ENCODE assay signal across 10 mouse cellular contexts in genomic region chr17:23853292-23853691, GRCm38 (mm10). TPM values are rescaled to one million over a fixed set of nuclear protein-coding genes. Genes with fewer than 3 reads are reported as not detected.
DNase-seq lines count a peak whose midpoint lies in the region; ATAC-seq and TF ChIP-seq lines count a peak whose summit lies in the region.
"Had no signal": no experiment of that assay in that cellular context is flagged by ENCODE, and none has a peak within 500 bp of the region (broad histone marks: within the 10 kb centered on the region; RNA-seq: fewer than 3 reads in every experiment).

No protein-coding gene starts in this region.

- dilution Hi-C loops in CH12.LX (cut with MboI; ENCODE audit: extremely low pct_ligation_motif_present, extremely low pct_unique_long_range_greater_than_20kb, low sequenced_read_pairs): no loop called here

- H3K27me3 ChIP-seq in hindbrain, embryonic 11.5 days (ENCODE audit: control insufficient read depth, insufficient read depth, low read length): no peaks in the 10 kb centered on the region
- H3K27me3 ChIP-seq in hindbrain, embryonic 12.5 days: no peaks in the 10 kb centered on the region
- peaks cover 1% of the 10 kb centered on the region for H3K27me3 ChIP-seq in CH12.LX (replicated peaks)
- no peaks in the 10 kb centered on the region for H3K27me3 ChIP-seq in heart, postnatal 0 days (ENCODE audit: control insufficient read depth, insufficient read depth, low read length)
- no peaks in the 10 kb centered on the region for H3K27me3 ChIP-seq in limb, embryonic 14.5 days (ENCODE audit: control insufficient read depth, insufficient read depth, low read length)
- H3K27me3 ChIP-seq: embryonic facial prominence, embryonic 12.5 days; limb, embryonic 13.5 days had no signal

- H3K4me3 ChIP-seq in hindbrain, embryonic 11.5 days (ENCODE audit: low read depth, low read length): no peak overlapping the region
- H3K4me3 ChIP-seq in hindbrain, embryonic 12.5 days: no peak overlapping the region
- H3K4me3 ChIP-seq in CH12.LX (replicated peaks in 1 of 3; ENCODE audit: low read depth in 2 of 3, low read length in 2 of 3, poor library complexity in 1 of 3): no peak overlapping the region
- no peak overlapping the region for H3K4me3 ChIP-seq in heart, postnatal 0 days (ENCODE audit: low read depth, low read length)
- no peak overlapping the region for H3K4me3 ChIP-seq in limb, embryonic 14.5 days (replicated peaks; ENCODE audit: low read length)
- H3K4me3 ChIP-seq: embryonic facial prominence, embryonic 12.5 days; limb, embryonic 13.5 days had no signal

- TF ChIP-seq POLR2A in CH12.LX (IDR thresholded peaks at IDR 0.05; ENCODE audit: low read depth, low read length): no peak
- TF ChIP-seq POLR2A in limb, embryonic 14.5 days (IDR thresholded peaks at IDR 0.05; ENCODE audit: borderline replicate concordance, extremely low read depth, insufficient read depth, insufficient read length): no peak

- H3K4me1 ChIP-seq in hindbrain, embryonic 11.5 days (replicated peaks; ENCODE audit: control insufficient read depth, insufficient read depth, low read length): no peaks in the 10 kb centered on the region
- no peaks in the 10 kb centered on the region for H3K4me1 ChIP-seq in hindbrain, embryonic 12.5 days
- 0 out of 4 replicates have a peak, but pooled peaks cover 0 to 3% of the 10 kb centered on the region in 2 experiments for H3K4me1 ChIP-seq in CH12.LX (ENCODE audit: control insufficient read depth in 1 of 2, insufficient read depth in 2 of 2)
- peaks cover 3% of the 10 kb centered on the region; the same call in 1 of the 2 replicates for H3K4me1 ChIP-seq in heart, postnatal 0 days (ENCODE audit: control insufficient read depth, insufficient read depth)
- H3K4me1 ChIP-seq in limb, embryonic 14.5 days (ENCODE audit: control insufficient read depth, insufficient read depth, low read length): no peaks in the 10 kb centered on the region
- H3K4me1 ChIP-seq: embryonic facial prominence, embryonic 12.5 days; limb, embryonic 13.5 days had no signal

- WGBS in hindbrain, embryonic 11.5 days: 31% methylated on average over 5 of the region's 5 CpGs
- WGBS in hindbrain, embryonic 12.5 days: 36% methylated on average over 5 of the region's 5 CpGs
- WGBS in heart, postnatal 0 days: 40% methylated on average over 5 of the region's 5 CpGs
- 38% methylated on average over 5 of the region's 5 CpGs for WGBS in limb, embryonic 14.5 days

- peak; percentile 72 for DNase-seq in hindbrain, embryonic 11.5 days (ENCODE audit: low spot score)
- DNase-seq in CH12.LX (ENCODE audit: extremely low read depth): peak; percentile 57
- peak; percentile 72 to 82 for DNase-seq in adrenal gland, postnatal 36 days
- DNase-seq in heart, postnatal 0 days (ENCODE audit: low spot score): no peak
- peak; percentile 25 for DNase-seq in limb, embryonic 14.5 days (ENCODE audit: low spot score)
- no peak for DNase-seq in frontal cortex, postnatal 25 days (ENCODE audit: low spot score in 2 of 2)

- H3K9me3 ChIP-seq in hindbrain, embryonic 11.5 days (ENCODE audit: control insufficient read depth, low read length): no peaks in the 10 kb centered on the region
- no peaks in the 10 kb centered on the region for H3K9me3 ChIP-seq in hindbrain, embryonic 12.5 days (replicated peaks)
- H3K9me3 ChIP-seq in CH12.LX (replicated peaks; ENCODE audit: low read length): peaks cover 3% of the 10 kb centered on the region
- H3K9me3 ChIP-seq in heart, postnatal 0 days (replicated peaks; ENCODE audit: control insufficient read depth, low read length): no peaks in the 10 kb centered on the region
- H3K9me3 ChIP-seq in limb, embryonic 14.5 days (ENCODE audit: control insufficient read depth, low read length): no peaks in the 10 kb centered on the region
- H3K9me3 ChIP-seq: embryonic facial prominence, embryonic 12.5 days; limb, embryonic 13.5 days had no signal

- H3K9ac ChIP-seq in hindbrain, embryonic 11.5 days (ENCODE audit: low read depth, low read length): no peak overlapping the region
- H3K9ac ChIP-seq in hindbrain, embryonic 12.5 days: no peak overlapping the region
- H3K9ac ChIP-seq in CH12.LX (ENCODE audit: insufficient read depth, low read depth): no peak overlapping the region
- no peak overlapping the region for H3K9ac ChIP-seq in heart, postnatal 0 days (replicated peaks; ENCODE audit: low read depth, low read length)
- no peak overlapping the region for H3K9ac ChIP-seq in limb, embryonic 14.5 days (ENCODE audit: low read depth, low read length, severe bottlenecking)
- H3K9ac ChIP-seq: embryonic facial prominence, embryonic 12.5 days; limb, embryonic 13.5 days had no signal

- no peak overlapping the region for H3K27ac ChIP-seq in hindbrain, embryonic 11.5 days (ENCODE audit: low read depth, low read length)
- no peak overlapping the region for H3K27ac ChIP-seq in hindbrain, embryonic 12.5 days
- no peak overlapping the region for H3K27ac ChIP-seq in CH12.LX (ENCODE audit: insufficient read depth, low read depth)
- H3K27ac ChIP-seq in heart, postnatal 0 days (ENCODE audit: low read depth): no peak overlapping the region
- no peak overlapping the region for H3K27ac ChIP-seq in limb, embryonic 14.5 days (replicated peaks; ENCODE audit: low read depth, low read length)
- H3K27ac ChIP-seq: embryonic facial prominence, embryonic 12.5 days; limb, embryonic 13.5 days had no signal

- TF ChIP-seq CTCF in CH12.LX (conservative IDR thresholded peaks at IDR 0.05 in 1 of 2, IDR thresholded peaks at IDR 0.05 in 1 of 2; ENCODE audit: low read depth in 2 of 2, low read length in 2 of 2): peak; percentile 35 to 82
- peak; percentile 61 for TF ChIP-seq CTCF in heart, postnatal 0 days (IDR thresholded peaks at IDR 0.05; ENCODE audit: low read depth)

- no peaks in the 10 kb centered on the region for H3K36me3 ChIP-seq in hindbrain, embryonic 11.5 days (ENCODE audit: control insufficient read depth, insufficient read depth, low read length)
- H3K36me3 ChIP-seq in hindbrain, embryonic 12.5 days: no peaks in the 10 kb centered on the region
- no peaks in the 10 kb centered on the region for H3K36me3 ChIP-seq in CH12.LX (replicated peaks in 1 of 2; ENCODE audit: control insufficient read depth in 1 of 2, insufficient read depth in 1 of 2, low read length in 1 of 2)
- no peaks in the 10 kb centered on the region for H3K36me3 ChIP-seq in heart, postnatal 0 days (replicated peaks; ENCODE audit: control insufficient read depth, insufficient read depth, low read length)
- no peaks in the 10 kb centered on the region for H3K36me3 ChIP-seq in limb, embryonic 14.5 days (ENCODE audit: control insufficient read depth, insufficient read depth, low read length)
- H3K36me3 ChIP-seq: embryonic facial prominence, embryonic 12.5 days; limb, embryonic 13.5 days had no signal

- no peak for ATAC-seq in hindbrain, embryonic 11.5 days (ENCODE audit: low FRiP score)
- no peak for ATAC-seq in hindbrain, embryonic 12.5 days (ENCODE audit: low FRiP score)
- no peak for ATAC-seq in heart, postnatal 0 days (ENCODE audit: insufficient read depth, low read depth)
- no peak for ATAC-seq in limb, embryonic 14.5 days (ENCODE audit: low FRiP score, low read depth)
- peak; percentile 47; the same call in 1 of the 2 replicates for ATAC-seq in neutrophil, adult 5-6 weeks (ENCODE audit: extremely low read depth, insufficient number of reproducible peaks, low FRiP score, poor library complexity, severe bottlenecking)

- H3K79me2 ChIP-seq in CH12.LX (replicated peaks; ENCODE audit: control insufficient read depth, extremely low read depth, insufficient read depth, poor library complexity, severe bottlenecking): no peaks in the 10 kb centered on the region

- in situ Hi-C loops in CH12.LX (cut with MboI; ENCODE audit: low pct_ligation_motif_present, low pct_unique_long_range_greater_than_20kb, low sequenced_read_pairs): no loop called here

- no peak for TF ChIP-seq EP300 in CH12.LX (IDR thresholded peaks at IDR 0.05; ENCODE audit: low read length)
- TF ChIP-seq EP300 in heart, postnatal 0 days (IDR thresholded peaks at IDR 0.05; ENCODE audit: low read depth): no peak

- no peak overlapping the region for H3K4me2 ChIP-seq in hindbrain, embryonic 11.5 days (replicated peaks; ENCODE audit: low read depth, low read length)
- H3K4me2 ChIP-seq in hindbrain, embryonic 12.5 days (replicated peaks): no peak overlapping the region
- H3K4me2 ChIP-seq in CH12.LX (ENCODE audit: insufficient read depth, low read depth, poor library complexity, severe bottlenecking): no peak overlapping the region
- no peak overlapping the region for H3K4me2 ChIP-seq in heart, postnatal 0 days (ENCODE audit: low read depth, low read length)
- no peak overlapping the region for H3K4me2 ChIP-seq in limb, embryonic 14.5 days (replicated peaks; ENCODE audit: low read depth, low read length, severe bottlenecking)
- H3K4me2 ChIP-seq: embryonic facial prominence, embryonic 12.5 days; limb, embryonic 13.5 days had no signal

- peak; percentile 57 for TF ChIP-seq RAD21 in CH12.LX (IDR thresholded peaks at IDR 0.05; ENCODE audit: low read depth, low read length)

RNA-seq across cellular contexts. Expression of gene Prss41, which starts 9.3 kb away (rescaled TPM):
- 0.92 and 1.6 TPM in 2 replicates for polyA plus RNA-seq in hindbrain, embryonic 11.5 days (2014; fragmentation: Nextera tagmentation; extraction: Ambion mirVana)
- 0.72 and 1.3 TPM in 2 replicates for polyA plus RNA-seq in hindbrain, embryonic 12.5 days (2016; fragmentation: Nextera tagmentation; extraction: Ambion mirVana)
- 0.46 and 1.0 TPM in 2 replicates for total RNA-seq in CH12.LX (2012; rRNA removed)
- 0.16 TPM in 2 replicates for total RNA-seq in CH12.LX (2014; rRNA removed)
- 0.22 and 0.24 TPM in 2 replicates for polyA plus RNA-seq in CH12.LX (2012; ENCODE audit: insufficient read length, low read depth)
- under 1 TPM; 0.36 to 0.89 TPM for total RNA-seq in adrenal gland, postnatal 36 days (2021)
- not detected in 2 replicates for total RNA-seq in heart, postnatal 0 days (2014; rRNA removed; ENCODE audit: low replicate concordance)
- polyA plus RNA-seq in heart, postnatal 0 days (2015; fragmentation: Nextera tagmentation; extraction: Ambion mirVana): not detected in 2 replicates
- polyA plus RNA-seq in limb, embryonic 14.5 days (2012; rRNA removed): 1.6 and 2.1 TPM in 2 replicates
- polyA plus RNA-seq in limb, embryonic 14.5 days (2014; fragmentation: Nextera tagmentation; extraction: Ambion mirVana): 0.28 and 0.78 TPM in 2 replicates
- total RNA-seq in neutrophil, adult 5-6 weeks (2017): not detected in 2 replicates

RNA-seq across cellular contexts. Expression of gene Prss32, which starts 9.6 kb away (rescaled TPM):
- polyA plus RNA-seq in hindbrain, embryonic 11.5 days (2014; fragmentation: Nextera tagmentation; extraction: Ambion mirVana): not detected in 2 replicates
- not detected in 2 replicates for polyA plus RNA-seq in hindbrain, embryonic 12.5 days (2016; fragmentation: Nextera tagmentation; extraction: Ambion mirVana)
- total RNA-seq in CH12.LX (2012; rRNA removed) (not detected in 2 replicates), CH12.LX (2014; rRNA removed) (not detected in 2 replicates)
- polyA plus RNA-seq in CH12.LX (2012; ENCODE audit: insufficient read length, low read depth): not detected in 2 replicates
- not detected for total RNA-seq in adrenal gland, postnatal 36 days (2021)
- not detected in 2 replicates for total RNA-seq in heart, postnatal 0 days (2014; rRNA removed; ENCODE audit: low replicate concordance)
- not detected in 2 replicates for polyA plus RNA-seq in heart, postnatal 0 days (2015; fragmentation: Nextera tagmentation; extraction: Ambion mirVana)
- polyA plus RNA-seq in limb, embryonic 14.5 days (2012; rRNA removed): 0.06 TPM in 1 of 2 replicates, not detected in the other
- not detected in 2 replicates for polyA plus RNA-seq in limb, embryonic 14.5 days (2014; fragmentation: Nextera tagmentation; extraction: Ambion mirVana)
- total RNA-seq in neutrophil, adult 5-6 weeks (2017): 0.37 and 0.93 TPM in 2 replicates
- polyA plus RNA-seq: embryonic facial prominence, embryonic 12.5 days; limb, embryonic 13.5 days had no signal

RNA-seq across cellular contexts. Expression of gene Prss21, which starts 14.6 kb away (rescaled TPM):
- not detected in 2 replicates for polyA plus RNA-seq in hindbrain, embryonic 11.5 days (2014; fragmentation: Nextera tagmentation; extraction: Ambion mirVana)
- polyA plus RNA-seq in hindbrain, embryonic 12.5 days (2016; fragmentation: Nextera tagmentation; extraction: Ambion mirVana): not detected in 2 replicates
- total RNA-seq in CH12.LX (2012; rRNA removed) (not detected in 2 replicates), CH12.LX (2014; rRNA removed) (not detected in 2 replicates)
- not detected in 2 replicates for polyA plus RNA-seq in CH12.LX (2012; ENCODE audit: insufficient read length, low read depth)
- not detected for total RNA-seq in adrenal gland, postnatal 36 days (2021)
- not detected in 2 replicates for total RNA-seq in heart, postnatal 0 days (2014; rRNA removed; ENCODE audit: low replicate concordance)
- polyA plus RNA-seq in heart, postnatal 0 days (2015; fragmentation: Nextera tagmentation; extraction: Ambion mirVana): not detected in 2 replicates
- polyA plus RNA-seq in limb, embryonic 14.5 days (2012; rRNA removed): not detected in 2 replicates
- not detected in 2 replicates for polyA plus RNA-seq in limb, embryonic 14.5 days (2014; fragmentation: Nextera tagmentation; extraction: Ambion mirVana)
- total RNA-seq in neutrophil, adult 5-6 weeks (2017): not detected in 2 replicates
- polyA plus RNA-seq: embryonic facial prominence, embryonic 12.5 days; limb, embryonic 13.5 days had no signal

RNA-seq across cellular contexts. Expression of gene Prss33, which starts 17.4 kb away (rescaled TPM):
- polyA plus RNA-seq in hindbrain, embryonic 11.5 days (2014; fragmentation: Nextera tagmentation; extraction: Ambion mirVana): 0.14 TPM in 1 of 2 replicates, not detected in the other
- 0.26 TPM in 1 of 2 replicates, not detected in the other for polyA plus RNA-seq in hindbrain, embryonic 12.5 days (2016; fragmentation: Nextera tagmentation; extraction: Ambion mirVana)
- total RNA-seq in CH12.LX (2012; rRNA removed): not detected in 2 replicates
- total RNA-seq in CH12.LX (2014; rRNA removed): not detected in 2 replicates
- not detected in 2 replicates for polyA plus RNA-seq in CH12.LX (2012; ENCODE audit: insufficient read length, low read depth)
- total RNA-seq in adrenal gland, postnatal 36 days (2021): not detected
- not detected in 2 replicates for total RNA-seq in heart, postnatal 0 days (2014; rRNA removed; ENCODE audit: low replicate concordance)
- polyA plus RNA-seq in heart, postnatal 0 days (2015; fragmentation: Nextera tagmentation; extraction: Ambion mirVana): not detected in 2 replicates
- polyA plus RNA-seq in limb, embryonic 14.5 days (2012; rRNA removed): 0.12 and 0.14 TPM in 2 replicates
- polyA plus RNA-seq in limb, embryonic 14.5 days (2014; fragmentation: Nextera tagmentation; extraction: Ambion mirVana): not detected in 2 replicates
- total RNA-seq in neutrophil, adult 5-6 weeks (2017): not detected in 2 replicates
- polyA plus RNA-seq: limb, embryonic 13.5 days had no signal

RNA-seq across cellular contexts. Expression of gene Elob, which starts 24.4 kb away (rescaled TPM):
- 1,090 and 1,145 TPM in 2 replicates for polyA plus RNA-seq in hindbrain, embryonic 11.5 days (2014; fragmentation: Nextera tagmentation; extraction: Ambion mirVana)
- 1,047 and 1,117 TPM in 2 replicates for polyA plus RNA-seq in hindbrain, embryonic 12.5 days (2016; fragmentation: Nextera tagmentation; extraction: Ambion mirVana)
- total RNA-seq in CH12.LX (2012; rRNA removed) (381 and 386 TPM in 2 replicates), CH12.LX (2014; rRNA removed) (371 and 534 TPM in 2 replicates)
- 250 and 306 TPM in 2 replicates for polyA plus RNA-seq in CH12.LX (2012; ENCODE audit: insufficient read length, low read depth)
- 100 to 1,000 TPM; 400 to 416 TPM for total RNA-seq in adrenal gland, postnatal 36 days (2021)
- 767 and 972 TPM in 2 replicates for total RNA-seq in heart, postnatal 0 days (2014; rRNA removed; ENCODE audit: low replicate concordance)
- 1,036 and 1,119 TPM in 2 replicates for polyA plus RNA-seq in heart, postnatal 0 days (2015; fragmentation: Nextera tagmentation; extraction: Ambion mirVana)
- 739 and 935 TPM in 2 replicates for polyA plus RNA-seq in limb, embryonic 14.5 days (2012; rRNA removed)
- polyA plus RNA-seq in limb, embryonic 14.5 days (2014; fragmentation: Nextera tagmentation; extraction: Ambion mirVana): 1,204 and 1,221 TPM in 2 replicates
- total RNA-seq in neutrophil, adult 5-6 weeks (2017): 93.3 and 94.9 TPM in 2 replicates

Comparison
In these comparisons a context has a peak if more than half of its experiments do, and no peak if none do; other contexts are left out.
1. DNase-seq: peak in hindbrain, embryonic 11.5 days (single experiment), CH12.LX (single experiment), adrenal gland, postnatal 36 days (2 of 2) and limb, embryonic 14.5 days (single experiment); none in heart, postnatal 0 days (single experiment) and frontal cortex, postnatal 25 days (0 of 2).